Mouse (Mus musculus): ENCODE results near the gene Slc23a3. TPM values are rescaled to one million over a fixed set of nuclear protein-coding genes. Genes with fewer than 3 reads are reported as not detected.
A peak's percentile ranks its signal among the peaks of the same experiment; 100 is the strongest.

Gene Slc23a3
- not detected in 2 replicates for polyA plus RNA-seq (2015; fragmentation: Nextera tagmentation; extraction: Ambion mirVana)

GRCm38 (mm10) chr1:75133421-75134207 is at the start of gene Slc23a3:
Gene Slc23a3 (minus strand): TSS chr1:75133890.
- WGBS: 67% methylated on average over 12 of the region's 12 CpGs
- Histone ChIP-seq H3K4me2 (replicated peaks) (no peak within 1 kb of the TSS), H3K27me3 (no peaks in the 10 kb centered on the region; the same call in 1 of the 2 replicates), H3K9ac (replicated peaks) (no peak within 1 kb of the TSS), H3K27ac (replicated peaks) (no peak within 1 kb of the TSS), H3K4me1 (no peaks in the 10 kb centered on the region), H3K9me3 (no peaks in the 10 kb centered on the region), H3K36me3 (peaks cover 31% of the 10 kb centered on the region), H3K4me3 (no peak within 1 kb of the TSS)
- no peak for ATAC-seq (replicated peaks)

- WGBS: 69% methylated on average over 4 of the region's 4 CpGs
- no peak for ATAC-seq (replicated peaks)
- H3K9me3 ChIP-seq: no peaks in the 10 kb centered on the region
- peaks cover 51% of the 10 kb centered on the region for H3K36me3 ChIP-seq
- H3K9ac ChIP-seq (replicated peaks): no peak overlapping the region
- peaks cover 30% of the 10 kb centered on the region for H3K4me1 ChIP-seq
- no peak overlapping the region for H3K27ac ChIP-seq (replicated peaks)
- no peak overlapping the region for H3K4me2 ChIP-seq (replicated peaks)
- H3K4me3 ChIP-seq: no peak overlapping the region
- H3K27me3 ChIP-seq: no peaks in the 10 kb centered on the region
These were observed 48.5 kb upstream of the Slc23a3 start for GRCm38 (mm10) chr1:75182160-75182559.

GRCm38 (mm10) chr1:75181377-75181870 is 47.7 kb upstream of the Slc23a3 start:
- 84% methylated on average over 4 of the region's 4 CpGs for WGBS
- Histone ChIP-seq H3K4me1 (peaks cover 30% of the 10 kb centered on the region), H3K36me3 (peaks cover 47% of the 10 kb centered on the region), H3K27me3 (no peaks in the 10 kb centered on the region), H3K27ac (replicated peaks) (no peak overlapping the region), H3K4me2 (replicated peaks) (no peak overlapping the region), H3K9me3 (no peaks in the 10 kb centered on the region), H3K9ac (replicated peaks) (no peak overlapping the region), H3K4me3 (no peak overlapping the region)
- ATAC-seq (replicated peaks): no peak

GRCm38 (mm10) chr1:75180741-75181140 is 47.1 kb upstream of the Slc23a3 start:
- 26% methylated on average over 7 of the region's 7 CpGs for WGBS
- peak overlapping the region; percentile 22 for H3K9ac ChIP-seq (replicated peaks)
- H3K4me1 ChIP-seq: peaks cover 30% of the 10 kb centered on the region
- no peaks in the 10 kb centered on the region for H3K9me3 ChIP-seq
- no peaks in the 10 kb centered on the region for H3K27me3 ChIP-seq
- H3K4me3 ChIP-seq: peak overlapping the region; percentile 56
- H3K4me2 ChIP-seq (replicated peaks): peak overlapping the region; percentile 99
- ATAC-seq (replicated peaks): peak; percentile 3; the same call in 1 of the 2 replicates
- H3K27ac ChIP-seq (replicated peaks): 0 out of 2 replicates have a peak overlapping the region, but pooled peaks have one; percentile 71
- H3K36me3 ChIP-seq: peaks cover 48% of the 10 kb centered on the region

- Histone ChIP-seq H3K4me2 (replicated peaks) (peak within 1 kb of the TSS; percentile 99), H3K36me3 (peaks cover 48% of the 10 kb centered on the region)
These were observed 46.5 kb upstream of the Slc23a3 start, which contains the start of gene Abcb6 for GRCm38 (mm10) chr1:75180105-75180590. Gene Abcb6 (minus strand): TSS chr1:75180392.

GRCm38 (mm10) chr1:75179334-75180104 is 45.8 kb upstream of the Slc23a3 start:
- Histone ChIP-seq H3K9me3 (no peaks in the 10 kb centered on the region), H3K4me3 (peak overlapping the region; percentile 56), H3K27me3 (no peaks in the 10 kb centered on the region), H3K4me2 (replicated peaks) (peak overlapping the region; percentile 99), H3K9ac (replicated peaks) (peak overlapping the region; percentile 59), H3K4me1 (peaks cover 30% of the 10 kb centered on the region), H3K27ac (replicated peaks) (peak overlapping the region; percentile 71), H3K36me3 (peaks cover 47% of the 10 kb centered on the region)
- peak; percentile 46 for ATAC-seq (replicated peaks)
- 5% methylated on average over 23 of the region's 23 CpGs for WGBS

More at GRCm38 (mm10) chr1:75180105-75180590, 46.5 kb upstream of the Slc23a3 start, which contains the start of gene Abcb6:
- peak; percentile 94 for ATAC-seq (replicated peaks)
- under 1% methylated on average over 31 of the region's 31 CpGs for WGBS
- no peaks in the 10 kb centered on the region for H3K9me3 ChIP-seq
- no peaks in the 10 kb centered on the region for H3K27me3 ChIP-seq
- peak within 1 kb of the TSS; percentile 56 for H3K4me3 ChIP-seq
- H3K27ac ChIP-seq (replicated peaks): peak within 1 kb of the TSS; percentile 71
- H3K9ac ChIP-seq (replicated peaks): peak within 1 kb of the TSS; percentile 59
- H3K4me1 ChIP-seq: peaks cover 30% of the 10 kb centered on the region

GRCm38 (mm10) chr1:75168472-75169464 is 35.1 kb upstream of the Slc23a3 start, which contains the start of gene Zfand2b:
Gene Zfand2b (plus strand): TSS chr1:75168646.
- WGBS: under 1% methylated on average over 59 of the region's 59 CpGs
- ATAC-seq (replicated peaks): peak; percentile 97

GRCm38 (mm10) chr1:75168093-75168471 is 34.4 kb upstream of the Slc23a3 start:
- Histone ChIP-seq H3K27ac (replicated peaks) (peak overlapping the region; percentile 90), H3K4me1 (peaks cover 15% of the 10 kb centered on the region), H3K9me3 (no peaks in the 10 kb centered on the region), H3K36me3 (peaks cover 27% of the 10 kb centered on the region), H3K4me3 (peak overlapping the region; percentile 74), H3K4me2 (replicated peaks) (peak overlapping the region; percentile 73), H3K27me3 (no peaks in the 10 kb centered on the region), H3K9ac (replicated peaks) (peak overlapping the region; percentile 66)
- 10% methylated on average over 7 of the region's 7 CpGs for WGBS
- ATAC-seq (replicated peaks): peak; percentile 42

More at GRCm38 (mm10) chr1:75168472-75169464, 35.1 kb upstream of the Slc23a3 start, which contains the start of gene Zfand2b:
- peak within 1 kb of the TSS; percentile 73 for H3K4me2 ChIP-seq (replicated peaks)
- no peaks in the 10 kb centered on the region for H3K9me3 ChIP-seq
- H3K27ac ChIP-seq (replicated peaks): peak within 1 kb of the TSS; percentile 90
- peak within 1 kb of the TSS; percentile 66 for H3K9ac ChIP-seq (replicated peaks)
- peaks cover 34% of the 10 kb centered on the region for H3K36me3 ChIP-seq
- H3K4me3 ChIP-seq: peak within 1 kb of the TSS; percentile 74
- H3K27me3 ChIP-seq: no peaks in the 10 kb centered on the region
- peaks cover 15% of the 10 kb centered on the region for H3K4me1 ChIP-seq

GRCm38 (mm10) chr1:75160256-75160617 is 26.5 kb upstream of the Slc23a3 start:
- 79% methylated on average over 4 of the region's 4 CpGs for whole genome bisulfite sequencing
- H3K36me3 ChIP-seq: no peaks in the 10 kb centered on the region
- no peaks in the 10 kb centered on the region for H3K9me3 ChIP-seq
- H3K4me3 ChIP-seq: no peak overlapping the region
- no peak overlapping the region for H3K9ac ChIP-seq (replicated peaks)
- no peaks in the 10 kb centered on the region for H3K27me3 ChIP-seq
- no peak for ATAC-seq (replicated peaks)
- no peaks in the 10 kb centered on the region for H3K4me1 ChIP-seq
- H3K27ac ChIP-seq (replicated peaks): no peak overlapping the region
- H3K4me2 ChIP-seq (replicated peaks): no peak overlapping the region

GRCm38 (mm10) chr1:75159540-75160255 is 26.0 kb upstream of the Slc23a3 start:
- no peak overlapping the region for H3K4me3 ChIP-seq
- no peaks in the 10 kb centered on the region for H3K27me3 ChIP-seq
- no peaks in the 10 kb centered on the region for H3K36me3 ChIP-seq
- no peak overlapping the region for H3K27ac ChIP-seq (replicated peaks)
- no peaks in the 10 kb centered on the region for H3K9me3 ChIP-seq
- H3K4me2 ChIP-seq (replicated peaks): no peak overlapping the region
- H3K4me1 ChIP-seq: no peaks in the 10 kb centered on the region
- H3K9ac ChIP-seq (replicated peaks): no peak overlapping the region
- ATAC-seq (replicated peaks): no peak
- 65% methylated on average over 5 of the region's 5 CpGs for WGBS

Measured in forebrain, embryonic 15.5 days (tissue).